Mouse (Mus musculus) c-Kit-positive CD71-positive TER-119-positive erythroid progenitor cells, embryonic 14.5 days (primary cell): Measurements from ENCODE around the gene Mthfsl.
"Not testable (repeated sequence)": the region's sequence is repeated elsewhere in the genome, so short reads cannot be mapped to it uniquely, and the experiment has no call there.

Experiments
- DNase-seq: peaks from one replicate; pipeline ENCODE4 v3.0.0-alpha.2; 2013; ENCODE audit warnings: low spot score

The Mthfsl gene

DNA sequence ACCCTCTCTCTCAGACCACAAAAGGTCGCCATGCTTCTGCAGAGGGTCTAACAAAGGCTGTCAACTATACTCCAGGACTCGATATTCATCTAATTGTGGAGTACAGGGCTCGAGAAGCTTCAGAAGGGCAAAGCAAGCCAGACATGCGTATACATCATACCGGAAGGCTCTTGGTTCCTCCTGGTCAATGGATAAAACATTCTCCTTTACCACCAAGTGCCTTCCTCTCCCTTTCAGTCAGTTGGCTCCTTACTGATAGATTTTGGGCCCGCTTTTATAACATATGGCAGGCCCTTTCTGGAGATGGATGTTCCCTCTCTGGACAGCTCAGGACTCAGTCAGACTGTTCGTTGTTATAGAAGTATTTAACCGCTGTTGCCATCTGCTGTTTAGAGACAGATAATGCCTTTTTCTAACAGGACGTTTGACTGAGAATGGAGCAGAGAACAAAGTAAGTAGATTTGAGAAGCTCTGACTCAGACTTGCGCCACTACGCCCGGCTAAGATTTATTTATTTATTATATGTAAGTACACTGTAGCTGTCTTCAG, at the start of gene Mthfsl:
Gene Mthfsl, minus strand, starts transcription at position 308 of the 549 bp plus-strand sequence.
- peak; percentile 0 for DNase-seq

DNA sequence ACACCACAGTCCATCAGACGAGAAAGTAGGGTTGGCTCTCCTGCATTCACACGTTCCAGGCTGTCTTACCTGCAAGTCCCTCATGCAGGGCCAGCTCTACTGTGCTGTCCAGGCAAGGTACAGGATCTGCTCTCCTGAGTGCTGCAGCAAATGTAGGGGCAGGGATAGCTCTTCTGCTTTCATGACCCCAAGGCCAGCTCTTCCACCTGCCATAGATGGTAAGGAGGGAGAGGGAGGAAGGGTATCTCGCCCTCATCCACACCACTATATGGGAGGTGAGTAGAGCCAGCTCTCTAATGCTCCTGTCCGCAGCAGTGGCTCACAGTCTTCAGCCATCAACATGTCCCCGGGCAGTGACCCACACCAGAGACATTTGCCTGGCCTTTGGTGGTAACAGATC, 49.4 kb upstream of the Mthfsl start:
- DNase-seq: not testable (repeated sequence)

- DNase-seq: not testable (repeated sequence)
These were observed 26.6 kb upstream of the Mthfsl start for GRCm38 (mm10) chr9:88746687-88747086.

- DNase-seq: not testable (repeated sequence)
These were observed 25.9 kb upstream of the Mthfsl start for GRCm38 (mm10) chr9:88746046-88746445.

DNA sequence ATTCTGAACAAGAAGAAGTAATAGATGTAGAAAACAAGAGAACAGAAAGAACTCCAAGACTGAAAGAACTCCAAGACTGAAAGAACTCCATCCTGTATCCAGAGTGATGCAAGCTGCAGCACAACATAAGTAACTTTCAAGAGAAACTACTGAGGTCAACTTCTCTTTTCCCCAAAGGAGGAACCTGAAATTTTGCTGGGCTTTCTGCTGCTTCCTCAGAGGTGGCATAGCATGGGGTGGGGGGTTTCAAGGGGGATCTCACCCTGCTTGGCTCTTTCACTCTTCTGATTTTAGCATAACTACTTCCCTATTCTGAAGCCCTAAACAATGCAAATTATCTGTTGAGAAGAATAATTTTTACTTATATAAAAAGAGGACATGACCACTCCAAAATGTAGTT, 15.2 kb upstream of the Mthfsl start:
- not testable (repeated sequence) for DNase-seq

DNA sequence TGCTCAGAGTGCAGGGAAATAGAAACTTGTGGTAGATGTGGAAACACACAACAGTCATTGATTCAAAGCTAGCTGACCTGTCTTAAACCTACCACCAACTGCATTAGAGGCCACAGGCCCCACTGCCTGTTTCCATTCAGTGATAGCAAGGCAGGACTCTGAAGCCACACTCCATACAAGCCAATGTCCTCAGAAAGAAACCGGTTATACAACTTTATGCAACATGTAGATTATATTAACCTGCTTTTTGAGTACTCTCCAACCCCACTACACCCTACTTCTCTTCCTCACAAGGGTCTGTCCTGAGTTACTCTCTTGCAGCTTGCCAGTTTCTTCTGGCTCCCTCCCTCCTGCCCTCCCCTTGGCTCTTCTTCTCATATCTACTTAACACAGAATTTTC, 13.1 kb upstream of the Mthfsl start:
- DNase-seq: not testable (repeated sequence)

DNA sequence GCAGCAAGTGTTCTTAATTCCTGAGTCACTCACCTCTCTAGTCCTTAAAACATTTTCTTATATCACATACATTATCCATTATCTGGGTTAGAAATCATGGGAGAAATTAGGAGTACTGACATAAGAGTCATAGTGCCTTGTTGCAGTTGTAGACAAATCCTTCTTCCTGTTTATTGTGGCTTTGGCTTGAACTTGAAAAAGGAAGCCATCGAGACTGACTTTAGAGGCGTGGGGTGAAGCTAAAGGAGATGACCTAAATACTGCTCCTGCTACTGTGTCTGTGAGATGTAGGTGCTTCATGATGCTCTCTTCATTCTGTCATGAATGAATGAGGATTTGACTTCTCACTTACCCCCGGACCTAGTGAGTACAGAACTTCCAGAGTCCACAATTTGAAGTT, 12.2 kb upstream of the Mthfsl start:
- not testable (repeated sequence) for DNase-seq

DNA sequence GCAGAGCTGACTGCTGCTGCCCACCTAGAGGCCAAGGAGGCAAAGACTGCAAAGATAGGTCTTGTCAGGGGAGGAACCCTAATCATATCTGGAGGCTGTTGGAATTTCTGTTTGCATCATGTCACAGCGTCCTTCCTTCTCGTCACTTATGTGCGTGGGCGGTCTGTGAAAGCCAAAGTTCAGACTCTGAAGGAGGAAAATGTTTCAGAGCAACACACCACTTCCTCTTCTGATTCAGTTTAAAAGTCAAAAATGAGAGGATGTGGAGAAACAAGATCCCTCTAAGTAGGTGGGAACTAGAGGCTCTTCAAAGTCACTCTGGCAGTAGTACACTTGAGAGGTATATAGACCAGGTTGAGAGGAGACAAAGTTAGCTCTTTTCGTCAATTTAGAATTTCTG, 11.6 kb upstream of the Mthfsl start, which contains the start of gene Bcl2a1d:
Gene Bcl2a1d, minus strand, starts transcription at position 187 of the 400 bp plus-strand sequence.
- not testable (repeated sequence) for DNase-seq

DNA sequence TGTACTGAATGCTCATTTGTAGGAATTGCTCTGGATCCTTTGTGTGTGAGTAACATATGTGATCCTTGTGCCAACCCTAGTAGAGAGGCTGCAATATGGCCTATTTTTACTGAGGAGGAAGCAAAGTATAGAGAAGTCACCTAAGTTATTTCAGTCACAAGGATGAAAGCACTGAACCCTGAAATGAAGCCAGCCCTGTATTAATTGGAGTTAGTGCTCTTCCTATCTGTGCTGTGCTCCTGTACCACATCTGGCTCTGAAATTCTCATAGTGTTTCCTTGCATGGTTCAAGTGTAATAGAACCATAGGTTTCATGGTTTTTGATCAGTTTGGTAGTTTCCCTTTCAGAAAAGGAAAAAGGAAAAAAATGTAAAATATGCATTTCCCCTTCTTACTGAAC, 8.2 kb upstream of the Mthfsl start:
- not testable (repeated sequence) for DNase-seq

GRCm38 (mm10) chr9:88721628-88722027, 1.5 kb upstream of the Mthfsl start:
- DNase-seq: not testable (repeated sequence)

DNA sequence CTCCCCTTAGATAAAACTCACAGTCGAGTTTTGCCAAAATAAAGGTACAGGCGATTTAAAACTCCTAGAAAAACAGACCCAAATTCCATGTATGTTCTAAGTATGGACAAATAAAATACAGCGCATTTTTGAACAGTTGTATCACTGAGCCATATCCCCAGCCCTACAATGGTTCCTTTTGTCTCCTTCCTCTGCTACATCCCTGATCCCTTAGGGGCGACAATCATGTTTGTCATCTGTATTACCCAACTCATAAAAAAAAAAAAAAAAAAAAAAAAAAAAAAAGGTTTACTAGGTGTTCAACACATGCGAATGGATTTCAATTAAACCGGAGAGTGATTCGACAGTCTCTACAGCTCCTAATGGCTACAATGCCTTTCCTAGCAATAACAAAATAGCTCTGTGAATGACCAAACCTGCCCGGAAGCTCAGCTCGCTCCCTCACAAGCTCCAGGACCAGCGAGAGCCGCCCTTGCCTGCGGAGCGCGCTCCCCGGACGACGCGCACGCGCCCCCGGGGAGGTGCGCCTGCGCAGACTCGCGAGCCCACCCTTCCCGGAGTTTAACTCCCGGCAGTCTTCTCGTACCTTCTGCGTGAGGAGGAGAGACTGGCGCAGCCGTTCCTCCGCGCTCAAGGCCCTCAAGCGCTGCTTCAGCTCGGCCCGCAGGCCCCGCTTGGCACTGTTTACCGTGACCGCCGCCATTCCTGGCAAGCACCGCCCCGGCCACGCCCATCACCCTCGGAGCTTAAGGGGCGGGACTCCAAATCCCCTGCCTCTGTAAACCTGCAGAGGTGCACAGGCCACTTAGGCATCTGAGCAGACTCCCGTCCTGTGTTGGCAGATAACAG, 799 bp downstream of the Mthfsl start:
- DNase-seq: peak; percentile 19

GRCm38 (mm10) chr9:88718593-88718992, 1.5 kb downstream of the Mthfsl start:
- not testable (repeated sequence) for DNase-seq

GRCm38 (mm10) chr9:88718140-88718539, 2.0 kb downstream of the Mthfsl start:
- peak; percentile 4 for DNase-seq

DNA sequence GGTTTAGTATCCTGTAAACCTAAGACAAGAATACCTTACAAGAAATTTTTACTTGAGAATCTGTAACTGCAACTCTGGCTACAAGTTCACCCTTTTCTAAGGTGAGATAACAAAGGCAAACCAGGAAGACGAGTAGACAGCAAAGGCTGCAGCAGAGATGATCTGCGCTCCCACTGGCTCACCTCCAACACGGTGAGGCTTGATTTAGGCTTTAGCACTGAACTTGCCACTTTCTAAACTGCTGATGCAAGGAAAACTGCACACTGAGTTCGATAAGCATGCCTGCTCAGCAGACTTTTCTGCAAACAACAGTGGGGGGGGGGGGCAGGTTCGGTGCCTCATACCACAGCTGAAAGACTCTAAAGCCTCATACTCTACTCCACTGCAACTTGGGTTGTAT, 5.6 kb downstream of the Mthfsl start:
- not testable (repeated sequence) for DNase-seq

DNA sequence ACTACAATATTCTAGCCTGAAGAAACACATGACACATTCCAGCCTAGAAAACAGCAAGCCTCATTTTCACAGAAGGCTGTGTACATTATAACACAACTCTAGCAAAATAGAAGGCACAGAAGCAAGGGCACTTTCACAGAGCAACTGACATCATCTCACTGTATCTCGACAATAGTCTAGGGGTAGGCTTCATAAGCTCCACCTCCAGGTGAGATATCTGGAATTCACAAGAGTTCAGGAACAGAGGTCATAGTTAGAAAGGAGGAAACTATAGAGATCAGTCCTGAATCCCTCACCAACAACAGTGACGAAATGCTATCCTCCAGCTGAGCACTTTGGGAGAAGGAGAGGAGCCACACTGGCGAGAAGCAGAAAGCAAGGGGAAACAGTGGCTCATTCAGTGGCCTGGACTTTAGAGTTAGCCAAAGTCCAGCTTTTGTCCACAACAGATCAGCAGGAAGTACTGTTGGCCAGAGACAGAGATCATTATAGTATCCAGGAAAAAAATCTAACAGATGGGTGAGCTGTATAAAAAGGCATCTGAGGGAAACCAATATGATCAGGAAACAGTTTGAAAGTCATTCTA, 7.8 kb downstream of the Mthfsl start:
- not testable (repeated sequence) for DNase-seq

- DNase-seq: not testable (repeated sequence)
These were observed 9.1 kb downstream of the Mthfsl start for GRCm38 (mm10) chr9:88710910-88711438.

- DNase-seq: not testable (repeated sequence)
These were observed 9.7 kb downstream of the Mthfsl start for GRCm38 (mm10) chr9:88710439-88710838.

DNA sequence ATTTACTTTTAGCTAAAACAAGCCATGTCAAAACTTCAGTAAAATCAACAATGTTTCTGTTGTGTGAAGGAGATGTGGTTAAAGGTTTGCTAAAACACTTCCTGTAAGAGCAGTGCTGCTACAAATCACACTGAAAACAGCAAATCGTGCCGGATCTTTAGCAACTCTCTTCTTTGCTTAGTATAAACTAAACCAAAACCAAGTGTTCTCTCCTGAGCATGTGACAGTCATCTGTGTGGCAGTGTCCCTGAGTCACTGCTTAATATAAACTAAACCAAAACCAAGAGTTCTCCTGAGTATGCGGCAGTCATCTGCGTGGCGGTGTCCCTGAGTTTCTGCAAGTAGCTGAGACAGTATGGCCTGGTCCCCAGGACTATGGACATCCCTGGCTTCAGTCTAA, 10.3 kb downstream of the Mthfsl start:
- DNase-seq: not testable (repeated sequence)

GRCm38 (mm10) chr9:88709304-88709703, 10.8 kb downstream of the Mthfsl start:
- no peak for DNase-seq

DNA sequence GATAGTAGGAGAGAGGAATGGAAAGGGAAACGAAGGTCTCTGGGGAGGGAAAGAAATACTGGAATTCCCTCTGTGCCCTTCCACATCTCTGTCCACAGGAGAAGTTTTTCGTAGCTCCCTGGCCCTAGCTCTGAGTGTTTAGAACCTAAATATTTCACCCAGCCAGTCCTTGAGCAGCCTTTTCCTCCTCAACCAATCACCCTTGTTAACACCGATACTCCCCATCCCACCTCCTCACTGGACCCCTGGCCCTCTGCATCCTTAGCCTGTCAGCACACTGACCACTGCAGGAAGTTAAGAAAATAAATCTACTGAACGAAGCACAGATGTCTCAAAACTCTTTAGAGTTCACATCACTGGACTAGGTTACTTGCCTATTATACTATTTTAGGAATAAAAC, 13.4 kb downstream of the Mthfsl start:
- DNase-seq: no peak

- DNase-seq: not testable (repeated sequence)
These were observed 14.9 kb downstream of the Mthfsl start for GRCm38 (mm10) chr9:88705157-88705556.

- DNase-seq: not testable (repeated sequence)
These were observed 21.4 kb downstream of the Mthfsl start for GRCm38 (mm10) chr9:88698746-88699145.

DNA sequence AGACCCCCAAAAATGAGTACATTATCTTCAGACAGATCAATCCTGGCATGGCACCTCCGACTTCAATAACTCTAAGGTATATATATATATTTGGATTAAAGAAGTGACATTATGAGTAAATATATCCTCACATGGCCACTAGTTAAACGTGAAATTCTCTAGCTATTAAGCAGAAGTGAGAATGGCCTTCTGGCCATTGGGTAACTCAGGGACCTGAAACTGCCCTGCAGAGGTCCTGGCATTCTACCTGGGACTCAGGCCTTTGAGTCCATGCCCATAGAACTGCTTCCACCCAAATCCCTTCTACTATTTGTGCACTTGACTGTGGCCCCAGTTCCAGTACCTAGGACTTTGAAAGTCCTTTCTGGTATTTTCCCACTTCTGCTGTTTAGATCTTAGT, 28.8 kb downstream of the Mthfsl start:
- not testable (repeated sequence) for DNase-seq
